Mouse (Mus musculus) olfactory bulb, adult 2 months (tissue): ENCODE data around the gene Dennd1a.

Source experiments
- CTCF ChIP-seq: fragments of 200-500 bp; IDR thresholded peaks from 2 replicates; pipeline ENCODE4 v1.5.1; 2012; ENCODE audit warnings: low read depth, mild to moderate bottlenecking, low read length, moderate library complexity; ENCODE audit not compliant: insufficient read depth
- POLR2A ChIP-seq: fragments of 200-500 bp; IDR thresholded peaks from 2 replicates; pipeline ENCODE4 v1.6.1; 2012; ENCODE audit warnings: mild to moderate bottlenecking, low read depth, low read length, moderate library complexity; ENCODE audit not compliant: insufficient read depth

- TF ChIP-seq CTCF (no peak), POLR2A (no peak)
Observed at GRCm38 (mm10) chr2:38177583-38177978, 109.6 kb downstream of the Dennd1a start.
